Mouse (Mus musculus) T-helper 2 cell (primary cell): ENCODE results near the gene Gm49380.

Experiments
- in situ Hi-C: fragments of 300-600 bp; cut with MboI, MseI; formaldehyde crosslinking; loops from one replicate; pipeline ENCODE4 v1.15.1; 2025; ENCODE audit warnings: high pct_unique_total_duplicates

Gene Gm49380

DNA sequence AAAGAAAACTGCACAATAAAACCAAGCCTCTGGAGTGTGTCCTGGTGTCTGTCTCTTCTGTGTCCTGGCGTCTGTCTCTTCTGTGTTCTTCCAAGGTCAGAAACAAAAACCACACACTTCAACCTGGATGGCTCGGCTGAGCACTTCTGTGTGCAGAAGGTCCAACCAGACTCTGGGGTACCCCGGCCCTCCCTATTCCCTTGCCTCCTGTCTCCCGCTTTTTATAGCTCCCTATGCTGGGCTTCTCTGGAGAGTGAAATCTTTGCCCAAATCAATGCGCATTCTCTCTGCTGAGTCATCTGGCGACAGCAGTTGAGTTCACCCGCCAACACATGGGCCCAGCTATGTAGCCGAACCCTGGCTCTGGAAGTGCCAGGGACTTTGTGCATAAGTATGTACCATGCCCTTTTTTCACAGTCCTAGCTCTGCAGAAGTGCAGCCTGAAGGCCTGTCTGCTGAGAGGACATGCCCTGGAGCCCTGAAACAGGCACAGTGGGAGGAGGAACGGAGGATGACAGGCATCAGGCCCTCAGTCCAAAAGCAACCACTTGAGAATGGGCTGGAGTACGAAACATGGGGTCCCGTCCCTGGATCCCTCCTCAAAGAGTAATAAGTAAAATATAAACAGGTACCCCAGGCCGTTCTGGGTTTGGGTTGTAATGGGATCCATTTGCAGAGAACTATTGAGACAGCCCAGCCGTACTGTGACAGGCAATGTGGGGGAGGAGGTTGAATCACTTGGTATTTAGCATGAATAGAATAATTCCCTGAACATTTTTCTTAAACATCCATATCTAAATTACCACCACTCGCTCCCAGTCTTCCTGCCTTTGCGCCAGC is 64.5 kb downstream of the Gm49380 start:
- in situ Hi-C loops, result loop anchor here (5.0 kb wide), 1 partner anchor 61 kb away; no protein-coding TSS in a partner anchor

DNA sequence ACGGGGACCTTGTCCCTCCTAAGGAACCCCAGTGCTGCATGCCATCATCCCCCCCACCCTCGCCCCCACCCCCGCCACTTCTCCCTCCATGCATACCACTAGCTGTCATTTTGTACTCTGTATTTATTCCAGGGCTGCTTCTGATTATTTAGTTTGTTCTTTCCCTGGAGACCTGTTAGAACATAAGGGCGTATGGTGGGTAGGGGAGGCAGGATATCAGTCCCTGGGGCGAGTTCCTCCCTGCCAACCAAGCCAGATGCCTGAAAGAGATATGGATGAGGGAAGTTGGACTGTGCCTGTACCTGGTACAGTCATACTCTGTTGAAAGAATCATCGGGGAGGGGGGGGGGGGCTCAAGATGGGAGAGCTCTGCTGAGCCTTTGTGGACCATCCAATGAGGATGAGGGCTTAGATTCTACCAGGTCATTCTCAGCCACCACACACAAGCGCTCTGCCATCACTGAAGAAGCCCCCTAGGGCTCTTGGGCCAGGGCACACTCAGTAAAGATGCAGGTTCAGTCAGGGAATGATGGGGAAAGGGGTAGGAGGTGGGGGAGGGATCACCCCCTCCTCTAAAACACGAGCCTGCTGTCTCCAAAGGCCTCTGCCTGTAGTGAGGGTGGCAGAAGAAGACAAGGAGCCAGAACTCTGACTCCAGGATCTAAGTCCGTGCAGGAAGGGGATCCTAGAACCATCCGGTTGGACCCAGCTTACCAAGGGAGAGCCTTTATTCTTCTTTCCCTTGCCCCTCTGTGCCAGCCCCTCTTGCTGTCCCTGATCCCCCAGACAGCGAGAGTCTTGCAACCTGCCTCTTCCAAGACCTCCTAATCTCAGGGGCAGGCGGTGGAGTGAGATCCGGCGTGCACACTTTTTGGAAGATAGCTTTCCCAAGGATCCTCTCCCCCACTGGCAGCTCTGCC is 65.5 kb downstream of the Gm49380 start:
- in situ Hi-C loops, result loop anchor here (5.0 kb wide), 1 partner anchor 61 kb away; no protein-coding TSS in a partner anchor

DNA sequence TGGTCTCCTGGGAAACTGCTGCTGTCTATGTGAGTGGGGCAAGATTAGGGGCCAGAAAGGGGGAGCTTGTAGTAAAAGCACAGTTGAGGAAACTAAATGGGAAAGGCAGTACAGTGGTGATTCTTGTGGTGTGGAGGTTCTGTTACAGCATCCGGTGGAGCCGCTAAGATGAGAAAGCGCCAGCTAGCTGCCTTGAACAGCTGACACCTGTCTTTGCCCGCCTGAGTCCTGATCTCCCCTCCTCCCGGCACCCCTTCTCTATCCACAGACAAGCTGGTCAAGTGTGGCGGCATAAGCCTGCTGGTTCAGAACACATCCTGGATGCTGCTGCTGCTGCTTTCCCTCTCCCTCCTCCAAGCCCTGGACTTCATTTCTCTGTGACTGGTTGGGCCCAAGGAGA is 66.2 kb downstream of the Gm49380 start:
- in situ Hi-C loops, result loop anchor here (5.0 kb wide), 1 partner anchor 60 kb away; no protein-coding TSS in a partner anchor

- in situ Hi-C loops, result loop anchor here (5.0 kb wide), 1 partner anchor 59 kb away; no protein-coding TSS in a partner anchor
These were observed 66.9 kb downstream of the Gm49380 start for GRCm38 (mm10) chr9:44046426-44046825.

DNA sequence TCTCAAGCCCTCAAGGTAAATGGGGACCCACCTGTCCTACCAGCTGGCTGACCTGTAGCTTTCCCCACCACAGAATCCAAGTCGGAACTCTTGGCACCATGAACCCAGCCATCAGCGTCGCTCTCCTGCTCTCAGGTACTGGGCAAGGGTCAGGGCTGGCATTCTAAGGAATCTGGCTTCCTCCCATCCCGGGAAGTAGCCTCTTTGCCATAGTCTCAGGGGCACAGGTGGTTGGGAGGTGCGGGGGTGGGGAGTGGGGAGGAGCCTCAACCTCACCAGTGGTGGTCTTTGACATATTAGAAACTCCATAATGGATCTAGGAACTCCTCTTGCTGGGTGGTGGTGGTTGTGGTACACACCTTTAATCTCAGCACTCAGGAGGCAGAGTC is 67.4 kb downstream of the Gm49380 start:
- in situ Hi-C loops, result loop anchor here (5.0 kb wide), 1 partner anchor 59 kb away; no protein-coding TSS in a partner anchor

DNA sequence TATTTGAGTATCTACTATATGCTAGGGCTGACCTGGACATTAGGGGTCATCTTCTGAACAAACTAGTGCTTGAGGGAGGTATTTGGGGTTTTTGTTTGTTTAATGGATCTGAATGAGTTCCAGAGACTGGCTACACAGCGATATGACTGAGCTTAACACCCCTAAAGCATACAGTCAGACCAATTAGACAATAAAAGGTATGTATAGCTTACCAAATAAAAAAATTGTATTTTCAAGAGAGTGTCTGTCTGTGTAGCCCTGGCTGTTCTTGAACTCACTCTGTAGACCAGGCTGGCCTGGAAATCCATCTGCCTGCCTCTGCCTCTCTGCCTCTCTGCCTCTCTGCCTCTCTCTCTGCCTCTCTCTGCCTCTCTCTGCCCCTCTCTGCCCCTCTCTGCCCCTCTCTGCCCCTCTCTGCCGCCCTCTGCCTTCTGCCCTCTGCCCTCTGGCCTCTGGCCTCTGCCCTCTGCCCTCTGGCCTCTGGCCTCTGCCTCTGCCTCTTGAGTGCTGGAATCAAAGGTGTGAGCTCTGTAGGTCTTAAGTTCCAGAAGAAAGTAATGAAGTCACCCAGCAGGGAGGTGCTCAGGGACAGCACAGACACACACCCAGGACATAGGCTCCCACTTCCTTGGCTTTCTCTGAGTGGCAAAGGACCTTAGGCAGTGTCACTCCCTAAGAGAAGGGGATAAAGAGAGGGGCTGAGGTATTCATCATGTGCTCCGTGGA is 68.0 kb downstream of the Gm49380 start:
- in situ Hi-C loops, result loop anchor here (5.0 kb wide), 1 partner anchor 58 kb away; no protein-coding TSS in a partner anchor

DNA sequence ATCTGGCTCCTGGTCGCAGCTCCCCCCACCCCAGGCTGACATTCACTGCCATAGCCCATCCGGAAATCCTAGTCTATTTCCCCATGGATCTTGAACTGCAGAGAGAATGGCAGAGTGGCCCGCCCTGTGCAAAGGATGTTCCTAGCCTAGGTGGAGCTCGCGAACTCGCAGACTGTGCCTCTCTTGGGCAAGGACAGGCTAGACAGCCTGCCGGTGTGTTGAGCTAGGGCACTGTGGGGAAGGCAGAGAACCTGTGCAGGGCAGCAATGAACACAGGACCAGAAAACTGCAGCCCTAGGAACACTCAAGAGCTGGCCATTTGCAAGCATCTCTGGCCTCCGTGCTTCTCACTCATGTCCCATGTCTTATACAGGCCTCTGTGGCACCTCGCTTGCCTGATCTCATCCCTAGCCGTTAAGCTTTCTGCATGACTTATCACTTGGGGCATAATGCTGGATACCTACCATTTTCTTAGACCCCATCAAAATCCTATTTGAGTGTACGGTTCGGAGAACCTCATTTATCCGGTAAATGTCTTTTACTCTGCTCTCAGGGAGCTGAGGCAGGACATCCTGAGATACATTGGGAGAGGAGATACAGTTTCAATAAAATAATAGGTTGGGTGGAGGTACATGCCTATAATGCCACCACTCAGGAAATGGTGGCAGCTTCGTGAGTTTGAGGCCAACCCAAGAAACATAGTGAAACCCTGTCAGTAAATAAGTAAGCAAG is 68.7 kb downstream of the Gm49380 start:
- in situ Hi-C loops, result loop anchor here (5.0 kb wide), 1 partner anchor 57 kb away; no protein-coding TSS in a partner anchor

DNA sequence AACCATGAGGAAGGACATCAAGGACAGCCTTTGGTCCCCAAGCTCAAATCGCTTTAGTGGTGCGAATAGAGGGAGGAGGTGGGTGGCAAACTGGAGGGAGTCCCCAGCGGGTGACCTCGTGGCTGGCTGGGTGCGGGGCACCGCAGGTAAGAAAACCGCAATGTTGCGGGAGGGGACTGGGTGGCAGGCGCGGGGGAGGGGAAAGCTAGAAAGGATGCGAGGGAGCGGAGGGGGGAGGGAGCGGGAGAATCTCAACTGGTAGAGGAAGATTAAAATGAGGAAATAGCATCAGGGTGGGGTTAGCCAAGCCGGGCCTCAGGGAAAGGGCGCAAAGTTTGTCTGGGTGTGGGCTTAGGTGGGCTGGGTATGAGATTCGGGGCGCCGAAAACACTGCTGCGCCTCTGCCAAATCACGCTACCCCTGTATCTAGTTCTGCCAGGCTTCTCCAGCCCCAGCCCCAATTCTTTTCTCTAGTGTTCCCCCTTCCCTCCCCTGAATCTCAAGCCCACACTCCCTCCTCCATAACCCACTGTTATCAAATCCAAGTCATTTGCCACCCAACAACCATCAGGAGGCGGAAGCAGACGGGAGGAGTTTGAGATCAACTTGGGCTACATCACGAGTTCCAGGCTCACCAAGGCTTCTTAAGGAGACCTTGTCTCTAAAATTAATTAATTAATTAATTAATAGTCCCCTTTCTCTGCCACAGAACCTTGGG is 69.4 kb downstream of the Gm49380 start:
- in situ Hi-C loops, result no loop called here

GRCm38 (mm10) chr9:44042836-44043707 is 70.2 kb downstream of the Gm49380 start, which contains the start of gene Thy1:
TSS of gene Thy1 (plus strand) at chr9:44043384.
- in situ Hi-C loops, result no loop called here

DNA sequence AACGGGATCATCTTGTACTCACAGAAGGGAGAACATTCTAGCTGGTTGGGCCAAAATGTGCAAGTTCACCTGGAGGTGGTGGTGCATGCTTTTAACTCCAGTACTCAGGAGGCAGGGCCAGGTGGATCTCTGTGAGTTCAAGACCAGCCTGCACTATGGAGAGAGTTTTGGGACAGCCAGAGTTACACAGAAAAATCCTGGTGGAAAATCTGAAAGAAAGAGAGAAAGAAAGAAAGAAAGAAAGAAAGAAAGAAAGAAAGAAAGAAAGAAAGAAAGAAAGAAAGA is 71.0 kb downstream of the Gm49380 start:
- in situ Hi-C loops, result no loop called here

DNA sequence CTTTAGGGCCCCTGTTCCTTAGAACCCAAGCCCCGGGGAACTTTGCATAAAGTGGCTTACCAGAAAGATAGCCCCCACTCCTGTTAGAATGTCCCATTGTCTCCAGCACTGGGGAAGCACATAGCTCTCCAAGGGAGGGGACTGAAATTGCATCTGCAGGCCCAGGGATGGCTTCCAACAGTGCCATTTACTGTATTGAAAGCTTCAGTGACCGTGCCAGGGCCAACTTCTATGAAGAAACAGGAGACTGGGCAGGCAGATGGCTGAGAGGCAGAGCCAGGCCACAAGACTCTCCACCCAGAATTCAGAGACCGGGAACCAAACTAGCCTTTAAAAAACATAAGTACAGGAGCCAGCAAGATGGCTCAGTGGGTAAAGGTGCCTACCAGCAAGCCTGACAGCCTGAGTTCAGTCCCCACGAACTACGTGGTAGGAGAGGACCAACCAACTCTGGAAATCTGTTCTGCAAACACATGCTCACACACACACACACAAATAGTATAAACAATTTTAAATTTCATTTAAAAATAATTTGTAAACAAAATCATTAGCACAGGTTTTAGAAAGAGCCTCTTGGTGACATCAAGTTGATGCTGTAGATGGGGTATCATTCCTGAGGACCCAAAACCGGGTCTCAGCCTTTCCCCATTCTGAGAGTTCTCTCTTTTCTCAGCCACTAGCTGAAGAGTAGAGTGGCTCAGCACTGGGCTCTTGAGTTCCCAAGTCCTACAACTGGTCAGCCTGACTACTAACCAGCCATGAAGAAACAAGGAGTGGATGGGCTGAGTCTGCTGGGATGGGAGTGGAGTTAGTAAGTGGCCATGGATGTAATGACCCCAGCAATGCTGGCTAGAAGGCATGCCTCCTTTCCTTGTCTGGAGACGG is 71.5 kb downstream of the Gm49380 start:
- in situ Hi-C loops, result no loop called here

DNA sequence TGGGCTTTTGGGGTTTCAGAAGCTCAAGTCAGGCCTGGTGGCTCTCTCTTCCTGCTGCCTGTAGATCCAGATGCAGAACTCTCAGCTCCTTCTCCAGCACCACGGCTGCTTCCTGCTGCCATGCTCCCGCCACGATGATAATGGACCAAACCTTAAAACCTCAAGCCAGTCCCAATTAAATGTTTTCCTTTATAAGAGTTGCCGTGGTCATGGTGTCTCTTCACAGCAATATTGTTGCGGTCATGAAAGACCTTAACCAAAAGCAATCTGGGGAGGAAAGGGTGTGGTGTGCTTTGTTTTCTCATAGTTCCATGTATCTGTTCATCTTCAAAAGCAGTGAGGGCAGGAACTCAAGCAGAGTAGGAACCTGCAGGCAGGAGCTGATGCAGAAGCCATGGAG is 76.2 kb downstream of the Gm49380 start:
- in situ Hi-C loops, result no loop called here

DNA sequence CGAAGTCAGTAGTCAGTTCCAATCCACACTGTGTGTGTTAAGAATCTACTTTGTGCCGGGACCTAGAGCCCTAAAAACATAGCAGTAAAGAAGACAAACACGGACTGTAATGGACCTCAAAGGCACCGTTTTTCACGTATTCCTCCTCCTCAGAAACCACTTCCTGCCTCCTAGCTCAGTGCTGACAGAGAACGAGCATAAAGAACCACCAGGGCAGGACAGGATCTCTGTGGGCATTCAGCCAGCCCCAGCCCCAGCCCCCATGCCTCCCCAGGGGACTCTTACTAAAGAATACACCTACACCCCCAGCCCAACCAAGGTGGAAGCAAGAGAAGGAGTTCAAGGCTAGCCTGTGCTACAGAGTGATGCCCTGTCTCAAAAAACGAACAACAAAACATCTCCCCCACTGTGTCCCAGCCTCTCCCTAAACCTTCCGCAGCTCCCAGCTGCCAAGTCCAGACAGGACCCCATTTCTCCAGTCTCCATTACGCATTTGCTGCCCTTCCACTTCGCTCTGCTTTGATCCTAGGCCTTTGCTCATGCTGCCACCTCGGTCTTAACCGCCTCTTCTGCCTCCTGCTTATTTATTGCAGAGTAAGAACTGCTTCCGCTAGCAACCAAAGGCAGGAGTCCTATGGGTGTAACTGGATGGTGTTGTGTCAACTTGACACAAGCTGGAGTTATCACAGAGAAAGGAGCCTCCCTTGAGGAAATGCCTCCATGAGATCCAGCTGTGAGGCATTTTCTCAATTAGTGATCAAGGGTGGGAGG is 79.2 kb downstream of the Gm49380 start:
- in situ Hi-C loops, result no loop called here

DNA sequence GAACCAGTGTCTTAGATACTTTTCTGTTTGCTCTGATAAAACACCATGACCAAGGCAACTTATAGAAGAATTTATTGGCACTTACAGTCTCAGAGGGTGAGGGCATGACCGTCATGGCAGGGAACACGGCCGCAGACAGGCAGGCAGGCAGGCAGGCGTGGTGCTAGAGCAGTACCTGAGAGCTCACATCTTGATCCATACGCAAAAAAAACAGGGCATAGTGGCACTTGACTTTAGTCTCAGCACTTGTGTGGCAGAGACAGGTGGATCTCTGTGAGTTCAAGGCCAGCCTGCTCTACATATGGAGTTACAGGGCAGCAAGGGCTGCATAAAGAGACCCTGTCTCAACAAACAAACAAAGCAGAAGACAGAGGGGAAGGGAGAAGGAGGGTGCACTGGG is 80.0 kb downstream of the Gm49380 start:
- in situ Hi-C loops, result no loop called here

DNA sequence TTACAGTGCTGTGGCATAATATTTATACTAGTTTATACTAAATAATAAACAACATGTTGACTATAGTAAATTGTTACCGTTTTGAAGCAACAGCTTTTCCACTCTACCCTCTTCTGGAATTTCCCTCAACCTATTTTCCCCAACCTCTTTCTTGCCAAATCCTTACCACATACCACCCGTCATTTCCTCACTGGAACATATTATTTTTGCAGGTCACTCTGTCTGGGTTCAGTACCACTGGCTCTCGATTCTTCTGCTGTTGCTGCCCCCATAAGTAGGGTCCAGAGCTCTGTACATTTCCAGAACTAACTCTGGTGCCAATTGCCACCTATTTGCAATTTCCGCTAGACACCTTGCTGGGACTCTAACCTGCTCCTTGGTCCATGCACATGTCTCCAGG is 81.4 kb downstream of the Gm49380 start:
- in situ Hi-C loops, result no loop called here

- in situ Hi-C loops, result no loop called here
These were observed 82.2 kb downstream of the Gm49380 start for GRCm38 (mm10) chr9:44031079-44031478.

GRCm38 (mm10) chr9:44030646-44031045 is 82.7 kb downstream of the Gm49380 start:
- in situ Hi-C loops, result no loop called here
